In genomic region chr7:35746686-35747396, GRCm38 (mm10) we compare ENCODE assay signal across 17 mouse cellular contexts. TPM values are rescaled to one million over a fixed set of nuclear protein-coding genes. Genes with fewer than 3 reads are reported as not detected.
DNase-seq lines count a peak whose midpoint lies in the region; ATAC-seq lines count a peak whose summit lies in the region.
"Had no signal": no experiment of that assay in that cellular context is flagged by ENCODE, and none has a peak within 500 bp of the region (broad histone marks: within the 10 kb centered on the region; RNA-seq: fewer than 3 reads in every experiment).

No protein-coding gene starts in this region.

- H3K9me3 ChIP-seq in kidney, embryonic 15.5 days (replicated peaks): no peaks in the 10 kb centered on the region
- no peaks in the 10 kb centered on the region for H3K9me3 ChIP-seq in midbrain, embryonic 12.5 days
- H3K9me3 ChIP-seq in midbrain, embryonic 14.5 days (ENCODE audit: control insufficient read depth, low read length): no peaks in the 10 kb centered on the region
- H3K9me3 ChIP-seq: embryonic facial prominence, embryonic 15.5 days; heart, embryonic 12.5 days; hindbrain, embryonic 15.5 days had no signal

- WGBS in kidney, embryonic 15.5 days: 80% methylated on average over 12 of the region's 12 CpGs
- WGBS in midbrain, embryonic 12.5 days: 75% methylated on average over 12 of the region's 12 CpGs
- WGBS in midbrain, embryonic 14.5 days: 61% methylated on average over 12 of the region's 12 CpGs

- no peak overlapping the region for H3K4me3 ChIP-seq in kidney, embryonic 15.5 days (replicated peaks)
- H3K4me3 ChIP-seq in midbrain, embryonic 12.5 days: no peak overlapping the region
- no peak overlapping the region for H3K4me3 ChIP-seq in midbrain, embryonic 14.5 days (replicated peaks; ENCODE audit: low read depth, low read length)
- H3K4me3 ChIP-seq: embryonic facial prominence, embryonic 15.5 days; erythroblast, embryonic 14.5 days; heart, embryonic 12.5 days; hindbrain, embryonic 15.5 days had no signal

- H3K4me1 ChIP-seq in kidney, embryonic 15.5 days: peaks cover 7% of the 10 kb centered on the region; the same call in 1 of the 2 replicates
- peaks cover 12% of the 10 kb centered on the region for H3K4me1 ChIP-seq in midbrain, embryonic 12.5 days
- H3K4me1 ChIP-seq in midbrain, embryonic 14.5 days (ENCODE audit: control insufficient read depth, insufficient read depth, low read length): no peaks in the 10 kb centered on the region
- H3K4me1 ChIP-seq: heart, embryonic 12.5 days; hindbrain, embryonic 15.5 days had no signal

- H3K27ac ChIP-seq in kidney, embryonic 15.5 days: peak overlapping the region; percentile 37; the same call in 1 of the 2 replicates
- no peak overlapping the region; the same call in 1 of the 2 replicates for H3K27ac ChIP-seq in midbrain, embryonic 12.5 days (replicated peaks)
- no peak overlapping the region; the same call in 1 of the 2 replicates for H3K27ac ChIP-seq in midbrain, embryonic 14.5 days (replicated peaks; ENCODE audit: low read depth, low read length)
- H3K27ac ChIP-seq: hindbrain, embryonic 15.5 days had no signal

- H3K27me3 ChIP-seq in kidney, embryonic 15.5 days: no peaks in the 10 kb centered on the region
- H3K27me3 ChIP-seq in midbrain, embryonic 12.5 days: peaks cover 28% of the 10 kb centered on the region
- H3K27me3 ChIP-seq in midbrain, embryonic 14.5 days (ENCODE audit: control insufficient read depth, insufficient read depth, low read length): no peaks in the 10 kb centered on the region
- H3K27me3 ChIP-seq: embryonic facial prominence, embryonic 15.5 days; heart, embryonic 12.5 days; hindbrain, embryonic 15.5 days had no signal

- H3K4me2 ChIP-seq in kidney, embryonic 15.5 days: 0 out of 2 replicates have a peak overlapping the region, but pooled peaks have one; percentile 7
- H3K4me2 ChIP-seq in midbrain, embryonic 12.5 days (replicated peaks): 0 out of 2 replicates have a peak overlapping the region, but pooled peaks have one; percentile 1
- H3K4me2 ChIP-seq in midbrain, embryonic 14.5 days (ENCODE audit: low read length): no peak overlapping the region
- H3K4me2 ChIP-seq: embryonic facial prominence, embryonic 15.5 days; heart, embryonic 12.5 days; hindbrain, embryonic 15.5 days had no signal

- DNase-seq in kidney, adult 11 months: peak; percentile 33
- no peak for DNase-seq in kidney, postnatal 25 days
- DNase-seq in kidney, postnatal 4 days: no peak
- DNase-seq in midbrain, embryonic 14.5 days: no peak
- no peak for DNase-seq in heart, postnatal 36 days
- DNase-seq: adrenal gland, postnatal 14 days; cerebellum, adult 11-12 months; cerebellum, adult 9-10 months; cerebellum, postnatal 25 days; gastrocnemius, postnatal 25 days had no signal

- no peak overlapping the region for H3K9ac ChIP-seq in kidney, embryonic 15.5 days
- H3K9ac ChIP-seq in midbrain, embryonic 12.5 days (replicated peaks): no peak overlapping the region
- H3K9ac ChIP-seq in midbrain, embryonic 14.5 days (replicated peaks; ENCODE audit: low read length): no peak overlapping the region
- H3K9ac ChIP-seq: embryonic facial prominence, embryonic 15.5 days; heart, embryonic 12.5 days; hindbrain, embryonic 15.5 days had no signal

- ATAC-seq in kidney, embryonic 15.5 days (replicated peaks; ENCODE audit: low FRiP score): no peak
- no peak for ATAC-seq in midbrain, embryonic 12.5 days (ENCODE audit: low FRiP score, low read depth)
- no peak for ATAC-seq in midbrain, embryonic 14.5 days (ENCODE audit: low FRiP score, low TSS enrichment)
- ATAC-seq: forebrain, embryonic 16.5 days had no signal

- intact Hi-C loops in heart, postnatal 36 days (cut with DNase I): no loop called here

- H3K36me3 ChIP-seq in kidney, embryonic 15.5 days: peaks cover 67% of the 10 kb centered on the region
- H3K36me3 ChIP-seq in midbrain, embryonic 12.5 days: peaks cover 79% of the 10 kb centered on the region
- peaks cover 69% of the 10 kb centered on the region for H3K36me3 ChIP-seq in midbrain, embryonic 14.5 days (ENCODE audit: control insufficient read depth, insufficient read depth, low read length)

RNA-seq across cellular contexts. Expression of gene Dpy19l3, which starts 7.4 kb away (rescaled TPM):
- 26.1 and 26.9 TPM in 2 replicates for polyA plus RNA-seq in kidney, embryonic 15.5 days (2015; fragmentation: Nextera tagmentation; extraction: Ambion mirVana)
- 39.2 and 44.8 TPM in 2 replicates for polyA plus RNA-seq in midbrain, embryonic 12.5 days (2016; fragmentation: Nextera tagmentation; extraction: Ambion mirVana)
- 44.1 and 52.7 TPM in 2 replicates for polyA plus RNA-seq in midbrain, embryonic 14.5 days (2014; fragmentation: Nextera tagmentation; extraction: Ambion mirVana)
- 1 to 10 TPM; 3.5 to 3.7 TPM for total RNA-seq in heart, postnatal 36 days (2021)

RNA-seq across cellular contexts. Expression of gene Zfp507, which starts 56.0 kb away (rescaled TPM):
- polyA plus RNA-seq in kidney, embryonic 15.5 days (2015; fragmentation: Nextera tagmentation; extraction: Ambion mirVana): 20.3 and 21.5 TPM in 2 replicates
- polyA plus RNA-seq in midbrain, embryonic 12.5 days (2016; fragmentation: Nextera tagmentation; extraction: Ambion mirVana): 24.3 and 24.8 TPM in 2 replicates
- polyA plus RNA-seq in midbrain, embryonic 14.5 days (2014; fragmentation: Nextera tagmentation; extraction: Ambion mirVana): 14.2 and 14.7 TPM in 2 replicates
- total RNA-seq in heart, postnatal 36 days (2021): 10 to 100 TPM; 13.7 to 13.8 TPM
